Mouse (Mus musculus): Measurements from ENCODE around the gene Dmpk. TPM values are rescaled to one million over a fixed set of nuclear protein-coding genes. Genes with fewer than 3 reads are reported as not detected.

The Dmpk gene
- polyA plus RNA-seq, 1 experiment from 2014 or later: 20.9 TPM

- Histone ChIP-seq H3K4me3 (ENCODE audit: low read depth, low read length) (no peak overlapping the region), H3K27me3 (ENCODE audit: insufficient read depth, low read length) (no peaks in the 10 kb centered on the region), H3K36me3 (ENCODE audit: insufficient read depth) (peaks cover 12% of the 10 kb centered on the region; the same call in 1 of the 2 replicates), H3K4me1 (ENCODE audit: insufficient read depth) (no peaks in the 10 kb centered on the region), H3K4me2 (no peak overlapping the region), H3K27ac (ENCODE audit: low read depth) (no peak overlapping the region), H3K9ac (no peak overlapping the region), H3K9me3 (ENCODE audit: low read depth, low read length) (no peaks in the 10 kb centered on the region)
- WGBS: 77% methylated on average over 5 of the region's 5 CpGs
- DNase-seq: no peak
- ATAC-seq (ENCODE audit: insufficient read depth): no peak
- no peak for TF ChIP-seq CTCF (IDR thresholded peaks at IDR 0.05; ENCODE audit: low read depth)
Observed at GRCm38 (mm10) chr7:19127744-19128143, 44.1 kb downstream of the Dmpk start.

GRCm38 (mm10) chr7:19129396-19129795 lies 45.7 kb downstream of the Dmpk start:
- no peak overlapping the region for H3K4me3 ChIP-seq (ENCODE audit: low read depth, low read length)
- H3K27ac ChIP-seq (ENCODE audit: low read depth): no peak overlapping the region
- no peaks in the 10 kb centered on the region for H3K27me3 ChIP-seq (ENCODE audit: insufficient read depth, low read length)
- no peak overlapping the region for H3K4me2 ChIP-seq
- H3K36me3 ChIP-seq (ENCODE audit: insufficient read depth): peaks cover 12% of the 10 kb centered on the region; the same call in 1 of the 2 replicates
- H3K9ac ChIP-seq: no peak overlapping the region
- DNase-seq (no peak), ATAC-seq (ENCODE audit: insufficient read depth) (no peak)
- TF ChIP-seq CTCF (IDR thresholded peaks at IDR 0.05; ENCODE audit: low read depth): no peak
- WGBS: 88% methylated on average over 5 of the region's 5 CpGs
- no peaks in the 10 kb centered on the region for H3K9me3 ChIP-seq (ENCODE audit: low read depth, low read length)
- H3K4me1 ChIP-seq (ENCODE audit: insufficient read depth): no peaks in the 10 kb centered on the region

- 20% methylated on average over 4 of the region's 4 CpGs for WGBS
- no peak for ATAC-seq (ENCODE audit: insufficient read depth)
Observed at GRCm38 (mm10) chr7:19130657-19131056, 47.0 kb downstream of the Dmpk start.

GRCm38 (mm10) chr7:19131324-19131848 lies 47.7 kb downstream of the Dmpk start:
- no peaks in the 10 kb centered on the region for H3K27me3 ChIP-seq (ENCODE audit: insufficient read depth, low read length)
- DNase-seq (peak; percentile 98), ATAC-seq (ENCODE audit: insufficient read depth) (peak; percentile 99)
- peak overlapping the region; percentile 62; the same call in 1 of the 2 replicates for H3K27ac ChIP-seq (ENCODE audit: low read depth)
- H3K9me3 ChIP-seq (ENCODE audit: low read depth, low read length): no peaks in the 10 kb centered on the region
- peaks cover 23% of the 10 kb centered on the region for H3K36me3 ChIP-seq (ENCODE audit: insufficient read depth)
- peak; percentile 86 for TF ChIP-seq CTCF (IDR thresholded peaks at IDR 0.05; ENCODE audit: low read depth)
- H3K4me1 ChIP-seq (ENCODE audit: insufficient read depth): no peaks in the 10 kb centered on the region
- peak overlapping the region; percentile 36 for H3K4me3 ChIP-seq (ENCODE audit: low read depth, low read length)
- WGBS: under 1% methylated on average over 39 of the region's 39 CpGs
- peak overlapping the region; percentile 46 for H3K9ac ChIP-seq
- peak overlapping the region; percentile 66 for H3K4me2 ChIP-seq

More at GRCm38 (mm10) chr7:19130657-19131056, 47.0 kb downstream of the Dmpk start:
- peak overlapping the region; percentile 66 for H3K4me2 ChIP-seq
- peaks cover 18% of the 10 kb centered on the region for H3K36me3 ChIP-seq (ENCODE audit: insufficient read depth)
- H3K27ac ChIP-seq (ENCODE audit: low read depth): peak overlapping the region; percentile 62; the same call in 1 of the 2 replicates
- TF ChIP-seq CTCF (IDR thresholded peaks at IDR 0.05; ENCODE audit: low read depth): peak; percentile 43; the same call in 1 of the 2 replicates
- H3K27me3 ChIP-seq (ENCODE audit: insufficient read depth, low read length): no peaks in the 10 kb centered on the region
- H3K9me3 ChIP-seq (ENCODE audit: low read depth, low read length): no peaks in the 10 kb centered on the region
- peak overlapping the region; percentile 36 for H3K4me3 ChIP-seq (ENCODE audit: low read depth, low read length)
- H3K4me1 ChIP-seq (ENCODE audit: insufficient read depth): no peaks in the 10 kb centered on the region
- H3K9ac ChIP-seq: peak overlapping the region; percentile 9; the same call in 1 of the 2 replicates
- DNase-seq: peak; percentile 6

- 91% methylated on average over 13 of the region's 13 CpGs for WGBS
- Histone ChIP-seq H3K4me1 (ENCODE audit: insufficient read depth) (no peaks in the 10 kb centered on the region), H3K4me2 (no peak overlapping the region), H3K27me3 (ENCODE audit: insufficient read depth, low read length) (no peaks in the 10 kb centered on the region), H3K9ac (no peak overlapping the region), H3K36me3 (ENCODE audit: insufficient read depth) (peaks cover 56% of the 10 kb centered on the region), H3K27ac (ENCODE audit: low read depth) (no peak overlapping the region), H3K9me3 (ENCODE audit: low read depth, low read length) (no peaks in the 10 kb centered on the region), H3K4me3 (ENCODE audit: low read depth, low read length) (no peak overlapping the region)
- DNase-seq (no peak), ATAC-seq (ENCODE audit: insufficient read depth) (no peak)
- no peak for TF ChIP-seq CTCF (IDR thresholded peaks at IDR 0.05; ENCODE audit: low read depth)
Observed at GRCm38 (mm10) chr7:19136168-19136567, 52.5 kb downstream of the Dmpk start.

- H3K4me3 ChIP-seq (ENCODE audit: low read depth, low read length): no peak overlapping the region
- 89% methylated on average over 38 of the region's 38 CpGs for WGBS
- peaks cover 56% of the 10 kb centered on the region for H3K36me3 ChIP-seq (ENCODE audit: insufficient read depth)
- H3K9ac ChIP-seq: no peak overlapping the region
- no peaks in the 10 kb centered on the region for H3K27me3 ChIP-seq (ENCODE audit: insufficient read depth, low read length)
- ATAC-seq (ENCODE audit: insufficient read depth): peak; percentile 13; the same call in 1 of the 2 replicates
- H3K27ac ChIP-seq (ENCODE audit: low read depth): no peak overlapping the region
- no peak for DNase-seq
- TF ChIP-seq CTCF (IDR thresholded peaks at IDR 0.05; ENCODE audit: low read depth): no peak
- H3K9me3 ChIP-seq (ENCODE audit: low read depth, low read length): no peaks in the 10 kb centered on the region
- no peak overlapping the region for H3K4me2 ChIP-seq
- no peaks in the 10 kb centered on the region for H3K4me1 ChIP-seq (ENCODE audit: insufficient read depth)
Observed at GRCm38 (mm10) chr7:19136673-19137334, 53.2 kb downstream of the Dmpk start.

- Histone ChIP-seq H3K9ac (no peak overlapping the region), H3K9me3 (ENCODE audit: low read depth, low read length) (no peaks in the 10 kb centered on the region), H3K27ac (ENCODE audit: low read depth) (no peak overlapping the region), H3K4me1 (ENCODE audit: insufficient read depth) (no peaks in the 10 kb centered on the region), H3K27me3 (ENCODE audit: insufficient read depth, low read length) (no peaks in the 10 kb centered on the region), H3K36me3 (ENCODE audit: insufficient read depth) (peaks cover 56% of the 10 kb centered on the region), H3K4me3 (ENCODE audit: low read depth, low read length) (no peak overlapping the region), H3K4me2 (no peak overlapping the region)
- 43% methylated on average over 5 of the region's 5 CpGs for WGBS
- ATAC-seq (ENCODE audit: insufficient read depth): no peak
- TF ChIP-seq CTCF (IDR thresholded peaks at IDR 0.05; ENCODE audit: low read depth): peak; percentile 57
- peak; percentile 74 for DNase-seq
Observed at GRCm38 (mm10) chr7:19137380-19137779, 53.7 kb downstream of the Dmpk start.

Small RNA genes lying within 50 kb of the gene (microRNA-seq; reads per million reads assigned to microRNA genes)
- gene Mir3100 (ENCODE audit: borderline number of aligned reads): not detected

Other genes with a start within 250 kb of the Dmpk start
- gene Mill2, start 243.9 kb upstream of the Dmpk start, polyA plus RNA-seq (2014; fragmentation: Nextera tagmentation; extraction: Ambion mirVana): 0.81 and 0.92 TPM in 2 replicates
- gene Pglyrp1, start 212.5 kb upstream of the Dmpk start, polyA plus RNA-seq (2014; fragmentation: Nextera tagmentation; extraction: Ambion mirVana): 2.5 and 2.6 TPM in 2 replicates
- gene Ccdc61, start 173.4 kb upstream of the Dmpk start, polyA plus RNA-seq (2014; fragmentation: Nextera tagmentation; extraction: Ambion mirVana): 20.4 and 24.7 TPM in 2 replicates
- 1.2 TPM in 2 replicates for gene Nova2, start 158.0 kb upstream of the Dmpk start, polyA plus RNA-seq (2014; fragmentation: Nextera tagmentation; extraction: Ambion mirVana)
- not detected in 2 replicates for gene Nanos2, start 96.4 kb upstream of the Dmpk start, polyA plus RNA-seq (2014; fragmentation: Nextera tagmentation; extraction: Ambion mirVana)
- gene Mypop, start 92.6 kb upstream of the Dmpk start, polyA plus RNA-seq (2014; fragmentation: Nextera tagmentation; extraction: Ambion mirVana): 3.7 and 4.8 TPM in 2 replicates
- gene Irf2bp1, start 79.8 kb upstream of the Dmpk start, polyA plus RNA-seq (2014; fragmentation: Nextera tagmentation; extraction: Ambion mirVana): 27.3 and 35.0 TPM in 2 replicates
- 2.2 and 2.3 TPM in 2 replicates for gene Foxa3, start 60.3 kb upstream of the Dmpk start, polyA plus RNA-seq (2014; fragmentation: Nextera tagmentation; extraction: Ambion mirVana)
- gene Sympk, start 59.5 kb upstream of the Dmpk start, polyA plus RNA-seq (2014; fragmentation: Nextera tagmentation; extraction: Ambion mirVana): 22.9 and 26.8 TPM in 2 replicates
- gene Rsph6a, start 29.2 kb upstream of the Dmpk start, polyA plus RNA-seq (2014; fragmentation: Nextera tagmentation; extraction: Ambion mirVana): not detected in 2 replicates
- 18.5 and 19.2 TPM in 2 replicates for gene Dmwd, start 7.6 kb upstream of the Dmpk start, polyA plus RNA-seq (2014; fragmentation: Nextera tagmentation; extraction: Ambion mirVana)
- 11.6 and 12.7 TPM in 2 replicates for gene Six5, start 10.7 kb downstream of the Dmpk start, polyA plus RNA-seq (2014; fragmentation: Nextera tagmentation; extraction: Ambion mirVana)
- 3.0 and 4.0 TPM in 2 replicates for gene Gm4969, start 34.5 kb downstream of the Dmpk start, polyA plus RNA-seq (2014; fragmentation: Nextera tagmentation; extraction: Ambion mirVana)
- 9.7 and 11.6 TPM in 2 replicates for gene Fbxo46, start 36.0 kb downstream of the Dmpk start, polyA plus RNA-seq (2014; fragmentation: Nextera tagmentation; extraction: Ambion mirVana)
- 12.5 and 13.1 TPM in 2 replicates for gene Qpctl, start 65.4 kb downstream of the Dmpk start, polyA plus RNA-seq (2014; fragmentation: Nextera tagmentation; extraction: Ambion mirVana)
- 158 and 161 TPM in 2 replicates for gene Snrpd2, start 65.9 kb downstream of the Dmpk start, polyA plus RNA-seq (2014; fragmentation: Nextera tagmentation; extraction: Ambion mirVana)
- 0.26 and 0.85 TPM in 2 replicates for gene Gipr, start 82.3 kb downstream of the Dmpk start, polyA plus RNA-seq (2014; fragmentation: Nextera tagmentation; extraction: Ambion mirVana)
- gene Eml2, start 92.6 kb downstream of the Dmpk start, polyA plus RNA-seq (2014; fragmentation: Nextera tagmentation; extraction: Ambion mirVana): 2.6 and 2.7 TPM in 2 replicates
- gene Gpr4, start 128.7 kb downstream of the Dmpk start, polyA plus RNA-seq (2014; fragmentation: Nextera tagmentation; extraction: Ambion mirVana): 1.6 and 2.2 TPM in 2 replicates
- gene Opa3, start 144.5 kb downstream of the Dmpk start, polyA plus RNA-seq (2014; fragmentation: Nextera tagmentation; extraction: Ambion mirVana): 38.0 and 39.4 TPM in 2 replicates
- 88.9 and 95.3 TPM in 2 replicates for gene Vasp, start 188.0 kb downstream of the Dmpk start, polyA plus RNA-seq (2014; fragmentation: Nextera tagmentation; extraction: Ambion mirVana)
- not detected in 2 replicates for gene Ppm1n, start 196.2 kb downstream of the Dmpk start, polyA plus RNA-seq (2014; fragmentation: Nextera tagmentation; extraction: Ambion mirVana)
- gene Rtn2, start 198.8 kb downstream of the Dmpk start, polyA plus RNA-seq (2014; fragmentation: Nextera tagmentation; extraction: Ambion mirVana): 8.0 and 9.1 TPM in 2 replicates
- not detected in 2 replicates for gene Fosb, start 226.2 kb downstream of the Dmpk start, polyA plus RNA-seq (2014; fragmentation: Nextera tagmentation; extraction: Ambion mirVana)